Mouse (Mus musculus): ENCODE results near the gene Etv5.

GRCm38 (mm10) chr16:22434530-22434929, 5.0 kb downstream of the Etv5 start:
- TF ChIP-seq CTCF (IDR thresholded peaks at IDR 0.05; ENCODE audit: extremely low read depth, insufficient read depth, low read length) (no peak), POLR2A (IDR thresholded peaks at IDR 0.05; ENCODE audit: extremely low read depth, insufficient read depth, low read length) (no peak)
